Mouse (Mus musculus) activated CD4-positive, CD25-positive, alpha-beta regulatory T cell, adult 4 months (primary cell): ENCODE data around the gene Tmem231. TPM values are rescaled to one million over a fixed set of nuclear protein-coding genes. Genes with fewer than 3 reads are reported as not detected.
A peak's percentile ranks its signal among the peaks of the same experiment; 100 is the strongest.

Source experiments
- ATAC-seq: one replicate; pipeline ENCODE4 v1.8.0; 2017
- polyA plus RNA-seq, 2 experiments: library from polyadenylated mRNA; unstranded; fragments of 100-300 nt; shearing (Covaris generic); gene quantifications; one replicate each; pipeline ENCODE4 v1.2.1; 2017

The Tmem231 gene
- polyA plus RNA-seq = 1 to 10 TPM; 1.4 to 1.8 TPM

GRCm38 (mm10) chr8:111933348-111934076 lies at the start of gene Tmem231:
Gene Tmem231 (minus strand): TSS chr8:111933881.
- ATAC-seq = peak; percentile 100

- ATAC-seq = no peak
Observed at GRCm38 (mm10) chr8:111982116-111982515, 48.4 kb upstream of the Tmem231 start.

- no peak for ATAC-seq
Observed at GRCm38 (mm10) chr8:111978147-111978546, 44.5 kb upstream of the Tmem231 start.

DNA sequence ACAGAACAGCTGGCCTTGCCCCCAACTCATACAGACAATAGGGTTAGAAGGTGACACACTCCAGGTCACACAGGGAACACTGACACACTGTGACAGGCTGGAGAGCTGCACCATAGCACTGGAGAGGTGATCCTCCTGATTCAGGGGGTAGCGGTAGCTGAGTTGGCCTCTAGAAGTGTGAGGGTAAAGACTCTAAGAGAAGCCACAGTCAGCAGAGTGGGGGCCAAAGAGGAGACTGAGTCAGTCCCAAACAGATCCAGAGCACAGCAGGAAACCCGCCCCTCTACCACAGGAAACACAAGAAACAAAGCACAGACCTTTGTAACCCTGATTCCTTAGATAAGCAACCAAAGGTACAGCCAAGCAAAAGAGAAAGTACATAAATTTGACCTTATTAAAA lies 42.6 kb upstream of the Tmem231 start:
- peak; percentile 98 for ATAC-seq

GRCm38 (mm10) chr8:111975706-111976105 lies 42.0 kb upstream of the Tmem231 start:
- ATAC-seq = no peak

DNA sequence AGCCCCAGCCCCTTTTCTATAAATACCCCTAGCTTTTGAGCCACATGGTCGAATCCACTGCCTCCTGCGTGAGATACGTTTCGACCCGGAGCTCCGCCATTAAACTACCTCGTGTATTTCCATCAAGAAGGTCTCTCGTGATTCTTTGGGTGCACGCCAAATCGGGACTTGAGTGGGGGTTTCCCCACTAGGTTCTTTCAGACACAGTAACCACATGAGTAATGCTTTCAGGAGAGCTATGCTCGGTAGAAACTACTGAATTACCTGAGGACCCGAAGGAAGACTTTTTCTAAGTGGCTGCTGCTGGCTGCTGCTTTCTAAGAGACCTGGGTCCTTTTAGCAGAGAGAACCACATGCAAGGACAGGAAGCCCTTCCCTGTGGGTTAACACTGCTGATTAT lies 40.5 kb upstream of the Tmem231 start:
- no peak for ATAC-seq

- no peak for ATAC-seq
Observed at GRCm38 (mm10) chr8:111968991-111969390, 35.3 kb upstream of the Tmem231 start.

GRCm38 (mm10) chr8:111968541-111968940 lies 34.9 kb upstream of the Tmem231 start:
- no peak for ATAC-seq

GRCm38 (mm10) chr8:111967246-111967870 lies 33.7 kb upstream of the Tmem231 start:
- peak; percentile 23 for ATAC-seq

GRCm38 (mm10) chr8:111964849-111965561 lies 31.3 kb upstream of the Tmem231 start:
- ATAC-seq = no peak

- no peak for ATAC-seq
Observed at GRCm38 (mm10) chr8:111964351-111964750, 30.7 kb upstream of the Tmem231 start.

DNA sequence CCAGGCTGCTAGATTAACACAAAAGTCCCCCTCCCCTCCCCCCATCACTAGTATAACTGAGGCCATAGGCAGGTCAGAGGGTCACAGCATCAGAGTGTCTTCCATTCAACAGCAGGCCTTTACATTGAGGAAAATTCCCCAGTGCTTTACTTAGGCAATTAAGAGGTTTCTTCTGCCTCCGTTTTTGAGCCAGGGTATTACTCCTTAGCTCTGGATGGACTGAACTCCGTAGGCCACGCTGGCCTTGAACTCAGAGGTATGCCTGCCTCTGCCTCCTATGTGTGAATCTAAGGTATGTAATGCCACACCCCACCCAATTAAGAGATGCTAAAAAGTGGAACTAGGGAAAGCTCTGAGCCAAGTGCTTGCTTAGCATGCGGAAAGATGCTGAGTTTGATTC lies 29.9 kb upstream of the Tmem231 start:
- no peak for ATAC-seq

DNA sequence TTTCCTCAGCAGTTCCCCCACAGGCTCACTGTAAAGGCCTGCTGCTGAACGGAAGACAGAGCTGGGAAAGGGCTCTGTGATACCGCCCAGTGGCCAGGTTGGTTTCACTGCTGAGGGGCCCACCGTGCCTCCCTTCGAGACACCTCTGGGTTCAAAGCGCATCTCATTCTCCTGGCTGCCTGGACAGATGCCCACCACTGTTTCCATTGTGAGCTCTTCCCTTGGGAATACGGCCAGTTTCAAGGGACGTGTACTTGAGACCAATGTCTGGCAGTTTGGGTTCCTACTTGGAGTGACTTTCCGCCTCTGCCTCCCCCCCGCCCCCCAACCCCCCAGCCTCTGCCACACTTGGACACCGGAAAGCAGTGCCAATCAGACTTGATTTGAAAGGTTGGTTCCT lies 29.4 kb upstream of the Tmem231 start:
- ATAC-seq = no peak

- ATAC-seq = no peak
Observed at GRCm38 (mm10) chr8:111962589-111962988, 28.9 kb upstream of the Tmem231 start.

DNA sequence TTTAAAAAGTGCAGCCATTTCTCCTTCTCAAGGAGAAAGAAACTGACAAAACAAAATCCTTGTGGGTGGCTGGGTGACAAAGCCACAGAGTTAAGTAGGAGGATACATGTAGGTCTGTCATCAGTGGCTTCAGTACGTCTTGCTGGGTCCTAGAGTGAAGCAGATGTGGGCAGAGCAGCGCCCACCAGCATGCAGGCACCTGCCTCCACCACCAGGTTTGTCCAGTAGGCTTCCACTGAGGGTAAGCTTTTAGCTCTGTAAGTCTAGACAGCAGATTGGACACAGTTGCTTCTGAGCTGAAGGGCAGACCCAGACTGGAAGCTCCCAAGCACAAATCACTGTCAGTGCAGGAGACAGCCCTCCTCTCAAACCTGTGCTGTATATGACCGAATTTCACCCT lies 27.6 kb upstream of the Tmem231 start:
- peak; percentile 40 for ATAC-seq

- ATAC-seq = no peak
Observed at GRCm38 (mm10) chr8:111960591-111961321, 27.1 kb upstream of the Tmem231 start.

GRCm38 (mm10) chr8:111957231-111957630 lies 23.6 kb upstream of the Tmem231 start:
- ATAC-seq = no peak

GRCm38 (mm10) chr8:111955879-111956278 lies 22.2 kb upstream of the Tmem231 start:
- ATAC-seq = no peak

GRCm38 (mm10) chr8:111954844-111955594 lies 21.3 kb upstream of the Tmem231 start:
- ATAC-seq = peak; percentile 73

DNA sequence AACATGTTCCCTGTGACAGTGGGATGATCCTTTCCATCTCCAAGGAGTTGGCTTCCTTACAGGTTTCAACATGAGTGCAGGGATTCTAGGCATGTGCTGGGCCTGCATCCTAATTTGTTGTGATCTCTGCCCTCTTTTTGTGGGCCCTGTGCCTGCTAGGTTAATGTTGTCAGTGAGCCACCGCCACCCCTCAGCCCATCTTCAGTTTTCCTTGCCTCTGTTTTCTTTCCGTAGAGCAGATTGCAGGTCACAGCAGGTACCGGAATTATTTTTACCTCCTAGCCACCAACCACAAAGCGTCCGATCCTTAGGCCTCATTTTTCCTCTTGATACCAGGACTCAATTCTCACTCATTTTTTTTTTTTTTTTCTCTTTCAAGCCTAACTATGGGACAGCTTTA lies 18.3 kb upstream of the Tmem231 start:
- no peak for ATAC-seq

- ATAC-seq = no peak
Observed at GRCm38 (mm10) chr8:111951317-111951716, 17.6 kb upstream of the Tmem231 start.

GRCm38 (mm10) chr8:111950846-111951245 lies 17.2 kb upstream of the Tmem231 start:
- ATAC-seq = no peak
